Mouse (Mus musculus): Measurements from ENCODE around the gene Olfr656.
A peak's percentile ranks its signal among the peaks of the same experiment; 100 is the strongest.

Olfr656 gene

GRCm38 (mm10) chr7:104613655-104614054 is at the start of gene Olfr656:
Olfr656 (plus strand) TSS chr7:104613955.
- DNase-seq, result no peak

DNA sequence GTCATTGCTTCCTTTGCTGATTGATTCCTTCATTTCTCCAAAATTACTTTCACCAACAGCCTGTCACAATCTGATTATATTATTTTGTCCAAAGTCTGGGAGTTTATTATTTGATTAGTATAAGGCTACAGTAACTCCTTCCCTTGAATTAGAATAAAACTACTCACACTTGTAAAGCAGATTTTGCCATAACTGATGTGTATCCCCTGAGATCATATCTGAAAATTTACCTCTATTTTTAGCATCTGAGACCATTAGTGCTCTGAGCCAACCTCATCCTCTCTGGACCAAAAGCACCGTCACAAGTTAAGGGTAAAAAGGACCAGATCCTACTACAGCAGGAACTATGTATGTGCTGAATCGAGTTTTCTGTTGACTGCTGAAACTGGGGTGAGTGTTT is 36.7 kb upstream of the Olfr656 start, which contains the start of gene Olfr653:
Olfr653 (plus strand) TSS at position 301 of the 400 bp plus-strand sequence.
- DNase-seq, result no peak

DNA sequence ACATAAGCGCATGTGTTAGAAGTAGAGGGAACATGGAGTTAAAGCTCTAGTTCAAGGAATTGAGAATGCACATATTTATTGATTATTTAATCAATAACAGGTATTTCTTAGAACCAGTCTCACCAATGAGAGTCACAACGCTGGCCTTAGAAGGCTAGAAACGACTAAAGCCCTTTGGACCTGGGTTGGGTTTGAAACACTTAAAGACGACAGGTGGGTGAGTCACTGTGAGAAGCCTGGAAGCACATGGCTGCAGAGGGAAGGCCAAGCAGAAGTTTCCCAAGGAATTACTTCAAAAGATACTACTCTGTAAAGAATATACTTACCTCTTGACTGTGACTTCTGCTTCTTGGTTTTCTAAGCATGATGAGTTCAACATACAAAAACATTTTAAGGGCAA is 32.9 kb upstream of the Olfr656 start:
- no peak for DNase-seq

- no peak for DNase-seq
Observed at GRCm38 (mm10) chr7:104581429-104581828, 32.3 kb upstream of the Olfr656 start.

GRCm38 (mm10) chr7:104586725-104587124 is 27.0 kb upstream of the Olfr656 start, which contains the start of gene Olfr654:
Olfr654 (plus strand) TSS chr7:104587025.
- no peak for DNase-seq

- DNase-seq, result no peak
Observed at GRCm38 (mm10) chr7:104588274-104588673, 25.5 kb upstream of the Olfr656 start.

DNA sequence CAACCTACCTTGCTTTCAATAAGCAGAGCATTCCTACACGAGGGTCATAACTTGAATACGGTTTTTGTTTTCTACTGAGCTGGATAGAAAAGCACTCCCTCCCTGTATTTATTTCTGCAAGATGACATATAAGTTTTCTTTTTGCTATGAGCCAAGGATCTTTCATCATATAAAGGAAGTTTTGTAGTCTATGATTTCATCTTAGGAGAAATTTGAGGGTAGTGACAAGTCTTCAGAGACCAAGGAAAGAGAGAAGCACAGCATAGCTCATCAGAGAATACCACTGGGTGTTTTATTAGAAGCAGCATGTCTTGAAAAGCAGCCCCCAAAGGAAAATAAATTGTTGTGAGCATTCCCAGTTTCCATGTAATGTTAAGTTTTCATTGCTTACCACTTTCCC is 12.1 kb upstream of the Olfr656 start, which contains the start of gene Olfr655:
Olfr655 (minus strand) TSS at position 101 of the 400 bp plus-strand sequence.
- DNase-seq, result no peak

DNA sequence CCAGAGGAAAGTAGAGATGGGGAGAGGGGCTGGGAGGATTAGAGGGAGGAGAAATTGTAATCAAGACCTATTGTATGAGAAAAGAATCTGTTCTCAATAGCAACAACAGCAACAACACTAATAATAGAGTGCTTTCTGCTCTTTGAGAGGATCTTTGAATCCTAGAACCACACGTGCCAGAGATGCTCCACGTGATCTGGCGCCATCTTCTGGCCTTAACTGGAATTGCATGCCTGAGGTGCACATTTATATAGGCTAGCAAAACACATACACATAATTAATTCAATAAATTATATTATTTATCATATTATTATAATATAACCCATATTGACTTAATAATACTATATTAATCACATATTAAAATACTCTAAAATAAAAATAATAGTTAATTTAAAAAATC is 10.6 kb upstream of the Olfr656 start:
- DNase-seq, result no peak

GRCm38 (mm10) chr7:104604727-104605126 is 9.0 kb upstream of the Olfr656 start:
- no peak for DNase-seq

- no peak for DNase-seq
Observed at GRCm38 (mm10) chr7:104624494-104624893, 10.7 kb downstream of the Olfr656 start, which contains the start of gene Olfr657. Olfr657 (plus strand) TSS chr7:104624794.

DNA sequence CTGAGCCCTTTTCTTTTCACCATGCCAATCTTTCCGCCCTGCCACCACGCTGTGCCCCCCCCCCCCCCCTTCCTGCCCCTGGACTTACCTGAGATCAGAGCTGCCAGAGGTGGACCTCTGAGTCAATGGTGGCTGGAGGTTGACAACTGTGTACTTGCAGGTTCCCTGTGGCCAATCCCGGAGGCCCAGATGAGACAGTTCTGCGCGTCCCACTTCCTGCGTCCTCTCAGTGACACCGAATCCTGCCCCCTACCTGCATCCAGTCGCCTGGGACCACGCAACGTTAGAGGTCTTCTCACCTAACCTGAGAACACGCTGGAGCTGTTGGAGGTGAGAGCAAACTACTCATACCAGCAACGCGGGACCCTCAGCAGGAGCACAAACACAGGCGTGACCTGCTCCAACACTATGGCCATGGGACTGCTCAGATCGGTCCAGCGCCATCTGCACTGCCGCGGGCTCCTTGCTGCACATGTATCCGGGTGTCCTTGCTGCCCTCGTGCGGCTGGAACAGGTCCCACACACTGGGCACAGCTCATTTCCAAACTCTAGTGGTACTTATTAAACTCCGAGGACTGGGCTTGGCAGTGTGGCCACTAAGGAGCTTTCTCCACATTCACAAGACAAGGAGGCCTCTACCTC is 33.2 kb downstream of the Olfr656 start, which contains the start of gene Olfr658:
Olfr658 (minus strand) TSS at position 465 of the 642 bp plus-strand sequence.
- peak; percentile 57 for DNase-seq

GRCm38 (mm10) chr7:104666453-104666852 is 52.7 kb downstream of the Olfr656 start, which contains the start of gene Olfr659:
Olfr659 (plus strand) TSS chr7:104666753.
- no peak for DNase-seq

All from retina, postnatal 1 day (tissue).